9 mouse cellular contexts compared by ENCODE assay signal in genomic region chr2:33217425-33217794, GRCm38 (mm10). TPM values are rescaled to one million over a fixed set of nuclear protein-coding genes. Genes with fewer than 3 reads are reported as not detected.
DNase-seq lines count a peak whose midpoint lies in the region; ATAC-seq and TF ChIP-seq lines count a peak whose summit lies in the region.
"Had no signal": no experiment of that assay in that cellular context is flagged by ENCODE, and none has a peak within 500 bp of the region (broad histone marks: within the 10 kb centered on the region; RNA-seq: fewer than 3 reads in every experiment).

No protein-coding gene starts in this region.

- peak overlapping the region; percentile 77 for H3K4me2 ChIP-seq in kidney, postnatal 0 days (ENCODE audit: low read length)
- peak overlapping the region; percentile 62 for H3K4me2 ChIP-seq in intestine, postnatal 0 days (replicated peaks; ENCODE audit: low read depth)
- peak overlapping the region; percentile 71 for H3K4me2 ChIP-seq in stomach, embryonic 16.5 days (ENCODE audit: low read depth, low read length)

- peaks cover 27% of the 10 kb centered on the region for H3K4me1 ChIP-seq in kidney, postnatal 0 days (replicated peaks; ENCODE audit: insufficient read depth, low read length)
- H3K4me1 ChIP-seq in embryonic fibroblast, embryonic 13.5 days (ENCODE audit: control insufficient read depth, insufficient read depth, low read length): peaks cover 25% of the 10 kb centered on the region
- H3K4me1 ChIP-seq in intestine, postnatal 0 days (replicated peaks; ENCODE audit: control insufficient read depth, insufficient read depth, low read length): no peaks in the 10 kb centered on the region; the same call in 1 of the 2 replicates
- H3K4me1 ChIP-seq in stomach, embryonic 16.5 days (ENCODE audit: control insufficient read depth, insufficient read depth, low read length): peaks cover 38% of the 10 kb centered on the region

- peak overlapping the region; percentile 65 for H3K9ac ChIP-seq in kidney, postnatal 0 days (ENCODE audit: low read depth, low read length)
- H3K9ac ChIP-seq in intestine, postnatal 0 days (ENCODE audit: low read depth, low read length): no peak overlapping the region
- H3K9ac ChIP-seq in stomach, embryonic 16.5 days (ENCODE audit: low read length): peak overlapping the region; percentile 78

- no peak for TF ChIP-seq POLR2A in embryonic fibroblast, embryonic 13.5 days (IDR thresholded peaks at IDR 0.05; ENCODE audit: low read depth, low read length)

- no peaks in the 10 kb centered on the region for H3K9me3 ChIP-seq in kidney, postnatal 0 days (replicated peaks; ENCODE audit: low read length)
- no peaks in the 10 kb centered on the region for H3K9me3 ChIP-seq in intestine, postnatal 0 days (ENCODE audit: control insufficient read depth)
- H3K9me3 ChIP-seq in stomach, embryonic 16.5 days (replicated peaks; ENCODE audit: control insufficient read depth, low read length): no peaks in the 10 kb centered on the region

- H3K27ac ChIP-seq in kidney, postnatal 0 days: peak overlapping the region; percentile 88; the same call in 1 of the 2 replicates
- peak overlapping the region; percentile 45 for H3K27ac ChIP-seq in embryonic fibroblast, embryonic 13.5 days (ENCODE audit: insufficient read depth, low read length)
- no peak overlapping the region for H3K27ac ChIP-seq in intestine, postnatal 0 days (ENCODE audit: low read depth, low read length)
- H3K27ac ChIP-seq in stomach, embryonic 16.5 days (ENCODE audit: low read length): no peak overlapping the region; the same call in 1 of the 2 replicates

- no peak for DNase-seq in kidney, postnatal 0 days (ENCODE audit: low spot score)
- no peak for DNase-seq in kidney, adult 8-10 months
- DNase-seq in layer of hippocampus, adult 9-10 months (ENCODE audit: low spot score): no peak
- no peak for DNase-seq in layer of hippocampus, adult 11-12 months (ENCODE audit: low spot score)
- DNase-seq: cerebellum, adult 11-12 months had no signal

- H3K27me3 ChIP-seq in kidney, postnatal 0 days (ENCODE audit: insufficient read depth, low read length): no peaks in the 10 kb centered on the region
- no peaks in the 10 kb centered on the region for H3K27me3 ChIP-seq in intestine, postnatal 0 days (replicated peaks; ENCODE audit: control insufficient read depth, insufficient read depth, low read length)
- H3K27me3 ChIP-seq in stomach, embryonic 16.5 days (ENCODE audit: control insufficient read depth, insufficient read depth, low read length): no peaks in the 10 kb centered on the region

- WGBS in kidney, postnatal 0 days: 57% methylated on average over 3 of the region's 3 CpGs
- 56% methylated on average over 3 of the region's 3 CpGs for WGBS in intestine, postnatal 0 days
- 55% methylated on average over 3 of the region's 3 CpGs for WGBS in stomach, embryonic 16.5 days

- TF ChIP-seq CTCF in kidney, postnatal 0 days (IDR thresholded peaks at IDR 0.05; ENCODE audit: low read depth): no peak
- no peak for TF ChIP-seq CTCF in embryonic fibroblast, embryonic 13.5 days (IDR thresholded peaks at IDR 0.05; ENCODE audit: borderline replicate concordance, insufficient read depth, low read length)
- TF ChIP-seq CTCF in intestine, postnatal 0 days (IDR thresholded peaks at IDR 0.05; ENCODE audit: low read depth): no peak

- no peaks in the 10 kb centered on the region for H3K36me3 ChIP-seq in kidney, postnatal 0 days (ENCODE audit: insufficient read depth, low read length)
- peaks cover 8% of the 10 kb centered on the region; the same call in 1 of the 2 replicates for H3K36me3 ChIP-seq in intestine, postnatal 0 days (ENCODE audit: control insufficient read depth, insufficient read depth)
- no peaks in the 10 kb centered on the region for H3K36me3 ChIP-seq in stomach, embryonic 16.5 days (ENCODE audit: control insufficient read depth, insufficient read depth, low read length)

- ATAC-seq in kidney, postnatal 0 days (replicated peaks; ENCODE audit: low FRiP score, low read depth): no peak
- no peak for ATAC-seq in intestine, postnatal 0 days
- no peak for ATAC-seq in stomach, embryonic 16.5 days (ENCODE audit: insufficient read depth, low FRiP score)
- no peak for ATAC-seq in inflammation-experienced regulatory T-cells, adult 6 months

- H3K4me3 ChIP-seq in kidney, postnatal 0 days (replicated peaks; ENCODE audit: low read depth, low read length): peak overlapping the region; percentile 43
- H3K4me3 ChIP-seq in embryonic fibroblast, embryonic 13.5 days (ENCODE audit: insufficient read depth, low read length): peak overlapping the region; percentile 74
- peak overlapping the region; percentile 42; the same call in 1 of the 2 replicates for H3K4me3 ChIP-seq in intestine, postnatal 0 days (ENCODE audit: low read depth, low read length)
- H3K4me3 ChIP-seq in stomach, embryonic 16.5 days (replicated peaks; ENCODE audit: low read length): peak overlapping the region; percentile 61

RNA-seq across cellular contexts. Expression of gene Angptl2, which starts 1.5 kb away (rescaled TPM):
- 36.9 and 41.1 TPM in 2 replicates for polyA plus RNA-seq in kidney, postnatal 0 days (2015; fragmentation: Nextera tagmentation; extraction: Ambion mirVana)
- 116 and 161 TPM in 2 replicates for polyA plus RNA-seq in embryonic fibroblast, embryonic 13.5 days (2011; ENCODE audit: insufficient read length, low read depth, missing spikeins)
- 24.2 and 25.5 TPM in 2 replicates for polyA plus RNA-seq in intestine, postnatal 0 days (2015; fragmentation: Nextera tagmentation; extraction: Ambion mirVana)
- 59.5 and 69.6 TPM in 2 replicates for polyA plus RNA-seq in stomach, embryonic 16.5 days (2015; fragmentation: Nextera tagmentation; extraction: Ambion mirVana)
- 10 to 100 TPM; 17.1 to 19.5 (median 19.3) TPM for polyA plus RNA-seq in inflammation-experienced regulatory T-cells, adult 6 months (2017; shearing (Covaris generic))

Comparison
In these comparisons a context has a peak if more than half of its experiments do, and no peak if none do; other contexts are left out.
1. H3K27ac ChIP-seq: peak in kidney, postnatal 0 days (single experiment) and embryonic fibroblast, embryonic 13.5 days (single experiment); none in intestine, postnatal 0 days (single experiment) and stomach, embryonic 16.5 days (single experiment).
2. Peak in every context shown above with its lines, with median percentiles within 50 percentile points of each other: H3K4me2 ChIP-seq and H3K4me3 ChIP-seq.